Mouse (Mus musculus): Measurements from ENCODE around the gene Cby3. TPM values are rescaled to one million over a fixed set of nuclear protein-coding genes. Genes with fewer than 3 reads are reported as not detected.
"Not testable (repeated sequence)": the region's sequence is repeated elsewhere in the genome, so short reads cannot be mapped to it uniquely, and the experiment has no call there.

Gene Cby3
- polyA plus RNA-seq, 1 experiment = not detected

- Histone ChIP-seq H3K27ac (ENCODE audit: insufficient read depth, low read length) (no peak overlapping the region), H3K4me3 (ENCODE audit: insufficient read depth, low read length) (peak overlapping the region; percentile 46), H3K4me1 (ENCODE audit: control insufficient read depth, insufficient read depth, low read length) (no peaks in the 10 kb centered on the region)
- TF ChIP-seq POLR2A (IDR thresholded peaks at IDR 0.05; ENCODE audit: low read depth, low read length) (no peak), CTCF (IDR thresholded peaks at IDR 0.05; ENCODE audit: borderline replicate concordance, insufficient read depth, low read length) (no peak)
Measured at GRCm38 (mm10) chr11:50358950-50359861, 4.9 kb downstream of the Cby3 start.

GRCm38 (mm10) chr11:50361282-50361681, 7.0 kb downstream of the Cby3 start:
- H3K27ac ChIP-seq (ENCODE audit: insufficient read depth, low read length); H3K4me3 ChIP-seq (ENCODE audit: insufficient read depth, low read length); H3K4me1 ChIP-seq (ENCODE audit: control insufficient read depth, insufficient read depth, low read length): not testable (repeated sequence)

GRCm38 (mm10) chr11:50364548-50364947, 10.3 kb downstream of the Cby3 start:
- H3K27ac ChIP-seq (ENCODE audit: insufficient read depth, low read length) = no peak overlapping the region
- TF ChIP-seq CTCF (IDR thresholded peaks at IDR 0.05; ENCODE audit: borderline replicate concordance, insufficient read depth, low read length) (peak; percentile 61; the same call in 1 of the 2 replicates), POLR2A (IDR thresholded peaks at IDR 0.05; ENCODE audit: low read depth, low read length) (no peak)
- no peaks in the 10 kb centered on the region; the same call in 1 of the 2 replicates for H3K4me1 ChIP-seq (ENCODE audit: control insufficient read depth, insufficient read depth, low read length)
- H3K4me3 ChIP-seq (ENCODE audit: insufficient read depth, low read length) = no peak overlapping the region

- Histone ChIP-seq H3K4me3 (ENCODE audit: insufficient read depth, low read length) (no peak overlapping the region), H3K27ac (ENCODE audit: insufficient read depth, low read length) (no peak overlapping the region), H3K4me1 (ENCODE audit: control insufficient read depth, insufficient read depth, low read length) (no peaks in the 10 kb centered on the region; the same call in 1 of the 2 replicates)
- TF ChIP-seq CTCF (IDR thresholded peaks at IDR 0.05; ENCODE audit: borderline replicate concordance, insufficient read depth, low read length) = no peak
- TF ChIP-seq POLR2A (IDR thresholded peaks at IDR 0.05; ENCODE audit: low read depth, low read length) = no peak
Measured at GRCm38 (mm10) chr11:50365322-50365721, 11.1 kb downstream of the Cby3 start.

GRCm38 (mm10) chr11:50367531-50367930, 13.3 kb downstream of the Cby3 start:
- H3K27ac ChIP-seq (ENCODE audit: insufficient read depth, low read length) = no peak overlapping the region
- no peak for TF ChIP-seq POLR2A (IDR thresholded peaks at IDR 0.05; ENCODE audit: low read depth, low read length)
- TF ChIP-seq CTCF (IDR thresholded peaks at IDR 0.05; ENCODE audit: borderline replicate concordance, insufficient read depth, low read length) = no peak
- H3K4me1 ChIP-seq (ENCODE audit: control insufficient read depth, insufficient read depth, low read length) = no peaks in the 10 kb centered on the region; the same call in 1 of the 2 replicates
- H3K4me3 ChIP-seq (ENCODE audit: insufficient read depth, low read length) = no peak overlapping the region

- Histone ChIP-seq H3K27ac (ENCODE audit: insufficient read depth, low read length) (0 out of 2 replicates have a peak overlapping the region, but pooled peaks have one; percentile 38), H3K4me3 (ENCODE audit: insufficient read depth, low read length) (no peak overlapping the region), H3K4me1 (ENCODE audit: control insufficient read depth, insufficient read depth, low read length) (no peaks in the 10 kb centered on the region; the same call in 1 of the 2 replicates)
- TF ChIP-seq CTCF (IDR thresholded peaks at IDR 0.05; ENCODE audit: borderline replicate concordance, insufficient read depth, low read length) (no peak), POLR2A (IDR thresholded peaks at IDR 0.05; ENCODE audit: low read depth, low read length) (no peak)
Measured at GRCm38 (mm10) chr11:50369360-50369911, 15.2 kb downstream of the Cby3 start.

GRCm38 (mm10) chr11:50370969-50371368, 16.7 kb downstream of the Cby3 start:
- Histone ChIP-seq H3K27ac (ENCODE audit: insufficient read depth, low read length) (no peak overlapping the region), H3K4me3 (ENCODE audit: insufficient read depth, low read length) (no peak overlapping the region), H3K4me1 (ENCODE audit: control insufficient read depth, insufficient read depth, low read length) (no peaks in the 10 kb centered on the region; the same call in 1 of the 2 replicates)
- TF ChIP-seq CTCF (IDR thresholded peaks at IDR 0.05; ENCODE audit: borderline replicate concordance, insufficient read depth, low read length) (no peak), POLR2A (IDR thresholded peaks at IDR 0.05; ENCODE audit: low read depth, low read length) (no peak)

- peak; percentile 24; the same call in 1 of the 2 replicates for TF ChIP-seq POLR2A (IDR thresholded peaks at IDR 0.05; ENCODE audit: low read depth, low read length)
- TF ChIP-seq CTCF (IDR thresholded peaks at IDR 0.05; ENCODE audit: borderline replicate concordance, insufficient read depth, low read length) = peak; percentile 59; the same call in 1 of the 2 replicates
- Histone ChIP-seq H3K4me3 (ENCODE audit: insufficient read depth, low read length) (peak overlapping the region; percentile 28; the same call in 1 of the 2 replicates), H3K4me1 (ENCODE audit: control insufficient read depth, insufficient read depth, low read length) (peaks cover 4% of the 10 kb centered on the region; the same call in 1 of the 2 replicates), H3K27ac (ENCODE audit: insufficient read depth, low read length) (no peak overlapping the region)
Measured at GRCm38 (mm10) chr11:50371399-50371841, 17.2 kb downstream of the Cby3 start.

- no peak for TF ChIP-seq POLR2A (IDR thresholded peaks at IDR 0.05; ENCODE audit: low read depth, low read length)
- TF ChIP-seq CTCF (IDR thresholded peaks at IDR 0.05; ENCODE audit: borderline replicate concordance, insufficient read depth, low read length) = no peak
- Histone ChIP-seq H3K4me1 (ENCODE audit: control insufficient read depth, insufficient read depth, low read length) (peaks cover 4% of the 10 kb centered on the region; the same call in 1 of the 2 replicates), H3K4me3 (ENCODE audit: insufficient read depth, low read length) (no peak overlapping the region), H3K27ac (ENCODE audit: insufficient read depth, low read length) (no peak overlapping the region)
Measured at GRCm38 (mm10) chr11:50371911-50372310, 17.6 kb downstream of the Cby3 start.

- Histone ChIP-seq H3K4me1 (ENCODE audit: control insufficient read depth, insufficient read depth, low read length) (peaks cover 4% of the 10 kb centered on the region; the same call in 1 of the 2 replicates), H3K27ac (ENCODE audit: insufficient read depth, low read length) (no peak overlapping the region)
- TF ChIP-seq POLR2A (IDR thresholded peaks at IDR 0.05; ENCODE audit: low read depth, low read length) = no peak
- no peak for TF ChIP-seq CTCF (IDR thresholded peaks at IDR 0.05; ENCODE audit: borderline replicate concordance, insufficient read depth, low read length)
Measured at GRCm38 (mm10) chr11:50373086-50373485, 18.8 kb downstream of the Cby3 start.

More at GRCm38 (mm10) chr11:50373086-50373485, 18.8 kb downstream of the Cby3 start:
- no peak overlapping the region for H3K4me3 ChIP-seq (ENCODE audit: insufficient read depth, low read length)
